Mouse (Mus musculus) natural killer cell, adult 2 months (primary cell): ENCODE measurements around the gene Sort1.
"Not testable (repeated sequence)": the region's sequence is repeated elsewhere in the genome, so short reads cannot be mapped to it uniquely, and the experiment has no call there.

Source experiments
- DNase-seq, 2 experiments: peaks; one replicate each; pipeline ENCODE4 v3.0.0; 2022; ENCODE audit warnings: low spot score in 2 of 2

Gene Sort1

GRCm38 (mm10) chr3:108283781-108284601 is at the start of gene Sort1:
Gene Sort1, plus strand, starts transcription at chr3:108284082.
- DNase-seq = no peak

GRCm38 (mm10) chr3:108237474-108238102 is 46.3 kb upstream of the Sort1 start:
- DNase-seq = not testable (repeated sequence)

- no peak for DNase-seq
Measured at GRCm38 (mm10) chr3:108241243-108241839, 42.5 kb upstream of the Sort1 start.

- DNase-seq = no peak
Measured at GRCm38 (mm10) chr3:108246857-108247256, 37.0 kb upstream of the Sort1 start.

GRCm38 (mm10) chr3:108256719-108257637 is 26.9 kb upstream of the Sort1 start, which contains the start of gene Psma5:
Gene Psma5, plus strand, starts transcription at chr3:108256926.
- peak; percentile 95 to 96 for DNase-seq

- no peak for DNase-seq
Measured at GRCm38 (mm10) chr3:108257831-108258500, 25.9 kb upstream of the Sort1 start.

GRCm38 (mm10) chr3:108259319-108259718 is 24.6 kb upstream of the Sort1 start:
- no peak for DNase-seq

GRCm38 (mm10) chr3:108279495-108279894 is 4.4 kb upstream of the Sort1 start:
- DNase-seq = not testable (repeated sequence)

GRCm38 (mm10) chr3:108282401-108283240 is 1.3 kb upstream of the Sort1 start:
- DNase-seq = no peak

- no peak for DNase-seq
Measured at GRCm38 (mm10) chr3:108283241-108283561, 681 bp upstream of the Sort1 start.

- no peak for DNase-seq
Measured at GRCm38 (mm10) chr3:108285078-108285711, 1.3 kb downstream of the Sort1 start.

- no peak for DNase-seq
Measured at GRCm38 (mm10) chr3:108286671-108287439, 3.0 kb downstream of the Sort1 start.

GRCm38 (mm10) chr3:108287811-108288805 is 4.2 kb downstream of the Sort1 start:
- DNase-seq = no peak

- DNase-seq = no peak
Measured at GRCm38 (mm10) chr3:108289311-108290130, 5.6 kb downstream of the Sort1 start.

- DNase-seq = no peak
Measured at GRCm38 (mm10) chr3:108291036-108291799, 7.3 kb downstream of the Sort1 start.

GRCm38 (mm10) chr3:108294398-108294797 is 10.5 kb downstream of the Sort1 start:
- no peak for DNase-seq
